Mouse (Mus musculus) embryonic fibroblast, embryonic 13.5 days (primary cell): Measurements from ENCODE around the gene Foxn3.

Experiments used
- CTCF ChIP-seq: IDR thresholded peaks from 2 replicates; pipeline ENCODE4 v1.5.1; 2011; ENCODE audit warnings: mild to moderate bottlenecking, control low read depth, low read length, moderate library complexity, borderline replicate concordance; ENCODE audit not compliant: insufficient read depth
- POLR2A ChIP-seq: IDR thresholded peaks from 2 replicates; pipeline ENCODE4 v1.6.1; 2011; ENCODE audit warnings: low read depth, mild to moderate bottlenecking, control low read depth, low read length, moderate library complexity

GRCm38 (mm10) chr12:99385897-99386834 lies 177.2 kb downstream of the Foxn3 start:
- no peak for TF ChIP-seq POLR2A
- no peak for TF ChIP-seq CTCF
